Mouse (Mus musculus) cerebellum, adult 2 months (tissue): ENCODE measurements at regions not wholly inside any gene's neighbourhood (a gene's known extent, or its start where the extent isn't known, plus 50 kb on each side); places are given as distances from the start of the nearest gene placed in this dataset.
A peak's percentile ranks its signal among the peaks of the same experiment; 100 is the strongest.

Source experiments
- DNase-seq, 2 experiments: peaks; one replicate each; pipeline ENCODE4 v3.0.0; 2021
- H3K27ac ChIP-seq: fragments of 200-500 bp; 2 replicates; pipeline ENCODE4 v1.5.1; 2012; ENCODE audit warnings: low read length, control low read depth, inconsistent platforms; ENCODE audit not compliant: insufficient read depth
- H3K27me3 ChIP-seq: fragments of 200-500 bp; 2 replicates; pipeline ENCODE4 v1.6.1; 2012; ENCODE audit warnings: inconsistent platforms, mild to moderate bottlenecking, low read length, moderate library complexity; ENCODE audit not compliant: control insufficient read depth, insufficient read depth
- H3K4me1 ChIP-seq: fragments of 200-500 bp; 2 replicates; pipeline ENCODE4 v1.6.1; 2011; ENCODE audit warnings: low read length; ENCODE audit not compliant: control insufficient read depth, insufficient read depth
- H3K4me3 ChIP-seq: fragments of 200-500 bp; replicated peaks from 2 replicates; pipeline ENCODE3; 2011; ENCODE audit warnings: mild to moderate bottlenecking, low read depth, low read length, control low read depth; ENCODE audit not compliant: insufficient read depth
- CTCF ChIP-seq: fragments of 200-500 bp; IDR thresholded peaks from 2 replicates; pipeline ENCODE4 v1.5.1; 2011; ENCODE audit warnings: low read depth, mild to moderate bottlenecking, control low read depth, low read length, moderate library complexity, borderline replicate concordance; ENCODE audit not compliant: insufficient read depth
- POLR2A ChIP-seq: fragments of 200-500 bp; IDR thresholded peaks from 2 replicates; pipeline ENCODE4 v1.6.1; 2011; ENCODE audit warnings: low read length, control low read depth, borderline replicate concordance; ENCODE audit not compliant: insufficient read depth
- WGBS: fragments of 180-500 bp; shearing (Covaris S2); methylation state at CpG from one replicate; pipeline ENCODE4 v1.1.7; 2018; 5-methylcytosine and 5-hydroxymethylcytosine counted together

- WGBS = 90% methylated on average over 4 of the region's 4 CpGs
- no peak overlapping the region for H3K27ac ChIP-seq
- H3K4me1 ChIP-seq = peaks cover 22% of the 10 kb centered on the region
- no peak for DNase-seq
- H3K27me3 ChIP-seq = no peaks in the 10 kb centered on the region
- H3K4me3 ChIP-seq = no peak overlapping the region
- TF ChIP-seq POLR2A = no peak
- TF ChIP-seq CTCF = no peak
These were observed 128.6 kb upstream of the Klf14 start for GRCm38 (mm10) chr6:31087511-31087910.

GRCm38 (mm10) chr6:31088147-31088972 is 129.5 kb upstream of the Klf14 start:
- H3K4me3 ChIP-seq = no peak overlapping the region
- DNase-seq = no peak
- no peak overlapping the region for H3K27ac ChIP-seq
- H3K27me3 ChIP-seq = no peaks in the 10 kb centered on the region
- TF ChIP-seq POLR2A = no peak
- TF ChIP-seq CTCF = no peak
- peaks cover 23% of the 10 kb centered on the region for H3K4me1 ChIP-seq
- 51% methylated on average over 18 of the region's 18 CpGs for WGBS

GRCm38 (mm10) chr6:31088973-31089368 is 130.1 kb upstream of the Klf14 start:
- Histone ChIP-seq H3K4me1 (peaks cover 27% of the 10 kb centered on the region), H3K4me3 (no peak overlapping the region), H3K27me3 (no peaks in the 10 kb centered on the region), H3K27ac (no peak overlapping the region)
- DNase-seq = no peak
- WGBS = 70% methylated on average over 5 of the region's 5 CpGs
- TF ChIP-seq CTCF (no peak), POLR2A (no peak)

GRCm38 (mm10) chr6:31090288-31090687 is 131.4 kb upstream of the Klf14 start:
- Histone ChIP-seq H3K4me1 (peaks cover 32% of the 10 kb centered on the region), H3K4me3 (no peak overlapping the region), H3K27ac (no peak overlapping the region), H3K27me3 (no peaks in the 10 kb centered on the region)
- DNase-seq = no peak
- TF ChIP-seq POLR2A (no peak), CTCF (no peak)
- WGBS = 78% methylated on average over 6 of the region's 6 CpGs

- no peak overlapping the region for H3K4me3 ChIP-seq
- peaks cover 32% of the 10 kb centered on the region for H3K4me1 ChIP-seq
- TF ChIP-seq POLR2A = no peak
- TF ChIP-seq CTCF = no peak
- no peak overlapping the region for H3K27ac ChIP-seq
- DNase-seq = no peak
- no peaks in the 10 kb centered on the region for H3K27me3 ChIP-seq
- 87% methylated on average over 7 of the region's 7 CpGs for WGBS
These were observed 131.9 kb upstream of the Klf14 start for GRCm38 (mm10) chr6:31090791-31091190.

- Histone ChIP-seq H3K27me3 (no peaks in the 10 kb centered on the region), H3K4me3 (no peak overlapping the region), H3K27ac (peak overlapping the region; percentile 66), H3K4me1 (peaks cover 42% of the 10 kb centered on the region)
- 13% methylated on average over 6 of the region's 6 CpGs for WGBS
- no peak for DNase-seq
- TF ChIP-seq CTCF = no peak
- no peak for TF ChIP-seq POLR2A
These were observed 133.4 kb upstream of the Klf14 start for GRCm38 (mm10) chr6:31092324-31092723.

GRCm38 (mm10) chr6:31092760-31093159 is 133.9 kb upstream of the Klf14 start:
- no peak overlapping the region for H3K4me3 ChIP-seq
- H3K27ac ChIP-seq = no peak overlapping the region
- 3% methylated on average over 5 of the region's 5 CpGs for WGBS

GRCm38 (mm10) chr6:31095943-31096714 is 137.3 kb upstream of the Klf14 start:
- peak; percentile 88 to 95 for DNase-seq
- Histone ChIP-seq H3K27me3 (no peaks in the 10 kb centered on the region), H3K4me1 (peaks cover 54% of the 10 kb centered on the region), H3K4me3 (no peak overlapping the region), H3K27ac (peak overlapping the region; percentile 70)
- WGBS = 28% methylated on average over 21 of the region's 21 CpGs
- TF ChIP-seq POLR2A (peak; percentile 43; the same call in 1 of the 2 replicates), CTCF (no peak)

More at GRCm38 (mm10) chr6:31092760-31093159, 133.9 kb upstream of the Klf14 start:
- TF ChIP-seq POLR2A = no peak
- TF ChIP-seq CTCF = no peak
- Histone ChIP-seq H3K4me1 (peaks cover 42% of the 10 kb centered on the region), H3K27me3 (no peaks in the 10 kb centered on the region)
- peak; percentile 75 to 89 for DNase-seq

GRCm38 (mm10) chr6:31096787-31097186 is 137.9 kb upstream of the Klf14 start:
- no peak for DNase-seq
- WGBS = 54% methylated on average over 6 of the region's 6 CpGs
- no peak overlapping the region for H3K4me3 ChIP-seq
- peak overlapping the region; percentile 70; the same call in 1 of the 2 replicates for H3K27ac ChIP-seq
- TF ChIP-seq POLR2A = no peak
- no peak for TF ChIP-seq CTCF
- H3K4me1 ChIP-seq = peaks cover 49% of the 10 kb centered on the region
- no peaks in the 10 kb centered on the region for H3K27me3 ChIP-seq
